Mouse (Mus musculus) G1E (cell line): ENCODE results near the gene Scamp2. TPM values are rescaled to one million over a fixed set of nuclear protein-coding genes. Genes with fewer than 3 reads are reported as not detected.

ENCODE experiments used
- ATAC-seq: 2 replicates; pipeline ENCODE4 v1.8.0; 2016; ENCODE audit warnings: mild to moderate bottlenecking; ENCODE audit not compliant: insufficient number of reproducible peaks, poor library complexity, low FRiP score, severe bottlenecking; ENCODE audit errors: extremely low read depth
- DNase-seq: peaks from one replicate; pipeline ENCODE4 v3.0.0; 2012; ENCODE audit warnings: low spot score
- H3K27me3 ChIP-seq: 2 replicates; pipeline ENCODE4 v1.6.1; 2012; ENCODE audit warnings: mild to moderate bottlenecking, low read length, inconsistent platforms; ENCODE audit not compliant: insufficient read depth
- H3K36me3 ChIP-seq: replicated peaks from 2 replicates; pipeline ENCODE3; 2012; ENCODE audit warnings: mild to moderate bottlenecking, inconsistent platforms
- H3K4me1 ChIP-seq: 2 replicates; pipeline ENCODE4 v1.6.1; 2012; ENCODE audit warnings: low read depth, low read length, inconsistent platforms, mixed read lengths; ENCODE audit not compliant: insufficient read depth
- H3K4me3 ChIP-seq: 2 replicates; pipeline ENCODE4 v1.5.1; 2012; ENCODE audit warnings: low read depth, mild to moderate bottlenecking, inconsistent platforms, low read length, moderate library complexity, mixed read lengths
- H3K9me3 ChIP-seq: replicated peaks from 2 replicates; pipeline ENCODE4 v1.6.1; 2012; ENCODE audit warnings: inconsistent platforms
- CTCF ChIP-seq: IDR thresholded peaks from 2 replicates; pipeline ENCODE4 v1.5.1; 2012; ENCODE audit warnings: low read depth, low read length, inconsistent platforms, mixed read lengths
- GATA1 ChIP-seq: IDR thresholded peaks from 2 replicates; pipeline ENCODE4 v1.6.1; 2012; ENCODE audit warnings: borderline replicate concordance, low read length, inconsistent platforms, mixed read lengths
- GATA2 ChIP-seq: IDR thresholded peaks from 2 replicates; pipeline ENCODE4 v1.6.1; 2012; ENCODE audit warnings: low read depth, low read length, inconsistent platforms, borderline replicate concordance
- POLR2AphosphoS5 ChIP-seq: IDR thresholded peaks from 2 replicates; pipeline ENCODE4 v1.6.1; 2012; ENCODE audit warnings: low read depth, low read length, inconsistent platforms; ENCODE audit not compliant: insufficient replicate concordance
- TAL1 ChIP-seq: conservative IDR thresholded peaks from 2 replicates; pipeline ENCODE4 v1.6.1; 2012; ENCODE audit warnings: low read depth, low read length, inconsistent platforms, mixed read lengths
- polyA plus RNA-seq: library from polyadenylated mRNA; stranded (reverse); fragments of >175 nt; gene quantifications from 2 replicates; pipeline ENCODE4 v1.2.3, GENCODE M21; 2012
- total RNA-seq, 2 experiments: library from RNA; stranded (forward) in 1 of 2; stranded (reverse) in 1 of 2; fragments of 200-1000 nt in 1 of 2; fragments of >200 nt in 1 of 2; fragmentation: Nextera tagmentation in 1 of 2; gene quantifications; 2 replicates each; pipeline ENCODE4 v1.2.3; 2014 to 2017

Scamp2 gene
- total and polyA plus RNA-seq, 3 experiments: 16.6 to 26.6 (median 19.2) TPM

- peaks cover 13% of the 10 kb centered on the region for H3K36me3 ChIP-seq
- H3K27me3 ChIP-seq: no peaks in the 10 kb centered on the region
- TF ChIP-seq POLR2AphosphoS5: no peak
- TF ChIP-seq GATA2: no peak
- no peak for TF ChIP-seq TAL1
- TF ChIP-seq GATA1: no peak
- TF ChIP-seq CTCF: no peak
- H3K4me3 ChIP-seq: no peak overlapping the region
- H3K4me1 ChIP-seq: peaks cover 38% of the 10 kb centered on the region
- no peaks in the 10 kb centered on the region for H3K9me3 ChIP-seq
- ATAC-seq (no peak), DNase-seq (no peak)
Observed at GRCm38 (mm10) chr9:57558625-57559024, 2.1 kb upstream of the Scamp2 start.

DNA sequence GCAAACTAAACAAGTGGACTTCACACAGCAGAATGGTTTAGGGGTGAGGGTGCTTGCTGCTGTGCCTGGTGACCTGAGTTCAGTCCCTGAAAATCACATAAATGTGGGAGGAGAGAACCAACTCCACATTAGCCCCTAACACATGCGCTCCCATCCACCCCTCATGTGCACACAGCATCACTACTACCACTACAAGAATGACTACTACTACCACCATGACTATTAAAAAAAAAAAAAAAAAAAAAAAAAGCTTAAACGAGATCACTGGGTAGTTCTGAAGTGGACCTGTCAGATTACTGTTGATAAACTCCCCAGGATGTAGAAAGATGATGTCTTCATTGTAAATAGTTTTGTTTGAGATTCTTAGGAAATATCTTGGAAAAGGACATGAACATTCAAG lies 1.2 kb upstream of the Scamp2 start:
- TF ChIP-seq GATA2 (no peak), TAL1 (no peak), CTCF (no peak), GATA1 (no peak), POLR2AphosphoS5 (no peak)
- Histone ChIP-seq H3K9me3 (no peaks in the 10 kb centered on the region), H3K36me3 (peaks cover 16% of the 10 kb centered on the region), H3K4me1 (peaks cover 32% of the 10 kb centered on the region), H3K27me3 (no peaks in the 10 kb centered on the region), H3K4me3 (no peak overlapping the region)
- ATAC-seq: no peak
- DNase-seq: no peak

DNA sequence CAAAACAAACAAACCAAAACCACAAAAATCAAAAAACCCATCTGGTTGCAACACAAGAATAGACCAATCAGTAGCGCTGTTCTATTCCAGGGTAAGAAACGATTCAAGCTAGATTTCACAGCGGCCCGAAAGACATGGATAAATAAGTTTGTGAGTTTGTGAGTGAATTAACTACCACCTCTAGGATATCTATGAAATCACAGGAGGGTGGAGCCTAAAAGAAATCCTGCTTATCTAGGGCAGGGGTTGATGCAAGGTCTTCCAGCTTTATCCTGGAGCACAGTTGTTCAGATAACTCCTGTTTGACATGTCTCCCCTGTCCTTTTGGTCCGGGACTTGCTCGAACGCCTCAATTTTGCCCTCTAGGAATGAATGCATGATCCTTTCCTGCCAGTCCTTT lies 480 bp upstream of the Scamp2 start:
- H3K9me3 ChIP-seq: no peaks in the 10 kb centered on the region
- H3K4me3 ChIP-seq: peak overlapping the region; percentile 77
- no peaks in the 10 kb centered on the region for H3K27me3 ChIP-seq
- no peak for TF ChIP-seq CTCF
- no peak for TF ChIP-seq GATA1
- no peak for TF ChIP-seq GATA2
- no peak for TF ChIP-seq TAL1
- TF ChIP-seq POLR2AphosphoS5: no peak
- peaks cover 20% of the 10 kb centered on the region for H3K36me3 ChIP-seq
- ATAC-seq (no peak), DNase-seq (no peak)
- H3K4me1 ChIP-seq: peaks cover 35% of the 10 kb centered on the region

DNA sequence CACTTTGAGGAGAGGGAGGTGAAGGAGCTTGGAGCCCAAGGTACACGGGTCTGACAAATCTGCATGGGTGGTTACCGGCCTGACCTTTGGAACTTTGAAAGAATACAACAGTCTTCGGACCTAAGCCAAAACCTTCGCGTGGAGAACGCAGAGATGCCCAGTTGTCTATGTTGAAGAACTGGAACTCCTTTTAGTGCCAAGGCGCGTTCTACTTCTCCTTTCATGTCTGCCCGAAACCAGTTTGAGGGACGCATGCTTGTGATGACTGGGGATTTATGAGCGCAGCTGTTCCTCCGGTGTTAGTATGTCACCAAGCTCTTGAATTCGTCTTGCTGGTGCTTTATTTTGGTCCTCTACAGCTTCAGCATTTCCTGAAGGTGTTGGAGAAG lies 962 bp downstream of the Scamp2 start:
- no peaks in the 10 kb centered on the region for H3K27me3 ChIP-seq
- peaks cover 37% of the 10 kb centered on the region for H3K4me1 ChIP-seq
- DNase-seq (no peak), ATAC-seq (no peak)
- H3K4me3 ChIP-seq: peak overlapping the region; percentile 77
- TF ChIP-seq TAL1 (no peak), CTCF (no peak), GATA1 (no peak)
- H3K9me3 ChIP-seq: no peaks in the 10 kb centered on the region
- H3K36me3 ChIP-seq: peaks cover 33% of the 10 kb centered on the region

- Histone ChIP-seq H3K4me3 (no peak overlapping the region), H3K4me1 (peaks cover 41% of the 10 kb centered on the region), H3K9me3 (no peaks in the 10 kb centered on the region), H3K36me3 (peaks cover 46% of the 10 kb centered on the region), H3K27me3 (no peaks in the 10 kb centered on the region)
- TF ChIP-seq GATA1: no peak
- TF ChIP-seq GATA2: no peak
- no peak for TF ChIP-seq TAL1
- no peak for TF ChIP-seq CTCF
- no peak for TF ChIP-seq POLR2AphosphoS5
- DNase-seq (no peak), ATAC-seq (no peak)
Observed at GRCm38 (mm10) chr9:57562896-57563372, 2.2 kb downstream of the Scamp2 start.

- H3K4me1 ChIP-seq: peaks cover 32% of the 10 kb centered on the region
- DNase-seq (no peak), ATAC-seq (no peak)
- no peaks in the 10 kb centered on the region for H3K27me3 ChIP-seq
- H3K9me3 ChIP-seq: no peaks in the 10 kb centered on the region
- no peak overlapping the region for H3K4me3 ChIP-seq
- H3K36me3 ChIP-seq: peaks cover 62% of the 10 kb centered on the region
- TF ChIP-seq TAL1: no peak
- no peak for TF ChIP-seq GATA2
- TF ChIP-seq CTCF: no peak
- TF ChIP-seq POLR2AphosphoS5: no peak
- no peak for TF ChIP-seq GATA1
Observed at GRCm38 (mm10) chr9:57564609-57565008, 3.9 kb downstream of the Scamp2 start.

DNA sequence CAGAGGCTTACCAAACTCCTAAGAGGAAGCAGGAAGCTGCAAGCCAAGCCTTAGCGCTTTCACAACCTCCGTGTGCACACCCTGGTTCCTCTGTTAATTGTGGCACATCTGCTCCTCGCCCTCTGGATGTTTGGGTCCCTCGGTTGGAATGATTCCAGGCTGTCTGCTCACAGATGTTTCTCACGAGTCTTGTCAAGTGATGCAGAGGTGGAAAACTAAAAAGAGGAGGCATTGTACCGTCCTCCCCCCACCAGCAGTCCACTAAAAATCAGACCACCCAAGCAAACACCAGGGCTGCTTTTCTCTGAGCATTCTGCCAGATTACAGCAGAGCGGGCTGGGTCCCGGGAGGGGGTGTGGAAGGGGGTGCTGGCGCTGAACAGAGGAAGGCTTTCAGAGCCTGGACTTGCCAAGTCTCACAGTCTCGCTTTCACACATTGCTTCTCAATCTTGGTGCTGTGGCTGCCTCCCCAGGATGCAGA lies 5.0 kb downstream of the Scamp2 start:
- DNase-seq: no peak
- H3K4me3 ChIP-seq: no peak overlapping the region
- no peak for TF ChIP-seq CTCF
- no peak for TF ChIP-seq GATA2
- TF ChIP-seq GATA1: no peak
- ATAC-seq: no peak
- no peaks in the 10 kb centered on the region for H3K27me3 ChIP-seq
- peaks cover 72% of the 10 kb centered on the region for H3K36me3 ChIP-seq
- H3K9me3 ChIP-seq: no peaks in the 10 kb centered on the region
- H3K4me1 ChIP-seq: peaks cover 27% of the 10 kb centered on the region
